Mouse (Mus musculus) ES-E14 (cell line): ENCODE results near the gene BC061237.
"Not testable (repeated sequence)": the region's sequence is repeated elsewhere in the genome, so short reads cannot be mapped to it uniquely, and the experiment has no call there.

Experiments
- CHD2 ChIP-seq: IDR thresholded peaks from 2 replicates; pipeline ENCODE4 v1.6.1; 2014; ENCODE audit warnings: mild to moderate bottlenecking, low read depth, low read length, inconsistent platforms
- HCFC1 ChIP-seq: IDR thresholded peaks from 2 replicates; pipeline ENCODE4 v1.6.1; 2012; ENCODE audit warnings: low read length, inconsistent platforms, borderline replicate concordance; ENCODE audit not compliant: insufficient read depth

DNA sequence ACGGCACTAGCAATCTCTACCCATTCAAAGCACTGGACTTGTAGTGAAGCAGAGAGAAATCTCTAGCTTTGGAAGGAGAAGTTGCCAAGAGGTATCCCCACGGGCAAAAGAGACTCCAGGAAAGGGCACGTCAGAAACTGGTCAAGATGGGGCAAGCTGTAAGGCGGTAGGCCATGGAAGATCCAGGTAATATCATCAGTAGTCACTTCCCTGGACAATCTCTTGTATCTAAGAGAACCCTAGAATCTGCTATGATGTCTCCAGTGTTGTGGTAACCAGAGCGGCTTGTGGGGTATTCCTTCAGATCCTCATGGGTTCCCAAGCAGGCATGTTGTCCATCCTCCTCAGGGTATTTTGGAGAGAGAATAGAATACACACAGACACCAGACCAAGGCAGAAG, 25.7 kb downstream of the BC061237 start, which contains the start of gene Gm17093:
- TF ChIP-seq HCFC1, CHD2: not testable (repeated sequence)
